Mouse (Mus musculus) limb, embryonic 11.5 days (tissue): ENCODE results near the gene Krt42. TPM values are rescaled to one million over a fixed set of nuclear protein-coding genes. Genes with fewer than 3 reads are reported as not detected.
A peak's percentile ranks its signal among the peaks of the same experiment; 100 is the strongest.

Experiments used
- ATAC-seq: fragments of 200-750 bp; cut with Nextera tagmentation; 2 replicates; pipeline ENCODE4 v1.8.0; 2017; ENCODE audit warnings: low read depth; ENCODE audit not compliant: insufficient number of reproducible peaks, low FRiP score, low TSS enrichment
- DNase-seq: peaks from one replicate; pipeline ENCODE4 v3.0.0-alpha.2; 2015; ENCODE audit warnings: low spot score
- H3K27ac ChIP-seq: fragments of 300-500 bp; sonication (generic); replicated peaks from 2 replicates; pipeline ENCODE4 v1.5.1; 2014; ENCODE audit warnings: low read depth, mild to moderate bottlenecking, low read length
- H3K27me3 ChIP-seq: fragments of 300-500 bp; sonication (generic); 2 replicates; pipeline ENCODE4 v1.6.1; 2014; ENCODE audit warnings: mild to moderate bottlenecking, low read length, mixed read lengths; ENCODE audit not compliant: control insufficient read depth, insufficient read depth
- H3K36me3 ChIP-seq: fragments of 300-500 bp; sonication (generic); 2 replicates; pipeline ENCODE4 v1.6.1; 2014; ENCODE audit warnings: mild to moderate bottlenecking, low read length, moderate library complexity, mixed read lengths; ENCODE audit not compliant: control insufficient read depth, insufficient read depth
- H3K4me1 ChIP-seq: fragments of 300-500 bp; sonication (generic); 2 replicates; pipeline ENCODE4 v1.6.1; 2014; ENCODE audit warnings: low read length, mixed read lengths; ENCODE audit not compliant: control insufficient read depth, insufficient read depth
- H3K4me2 ChIP-seq: fragments of 300-500 bp; sonication (generic); 2 replicates; pipeline ENCODE4 v1.6.1; 2014; ENCODE audit warnings: low read depth, mild to moderate bottlenecking, moderate library complexity; ENCODE audit not compliant: severe bottlenecking
- H3K4me3 ChIP-seq: fragments of 300-500 bp; sonication (generic); 2 replicates; pipeline ENCODE4 v1.5.1; 2014; ENCODE audit warnings: low read depth, low read length
- H3K9ac ChIP-seq: fragments of 300-500 bp; sonication (generic); 2 replicates; pipeline ENCODE4 v1.6.1; 2014; ENCODE audit warnings: mild to moderate bottlenecking, low read length
- H3K9me3 ChIP-seq: fragments of 300-500 bp; sonication (generic); 2 replicates; pipeline ENCODE4 v1.6.1; 2016; ENCODE audit warnings: low read length; ENCODE audit not compliant: control insufficient read depth
- WGBS: fragments of 180-500 bp; shearing (Covaris S2); extraction: QIAGEN DNeasy Blood & Tissue Kit; methylation state at CpG from one replicate; pipeline ENCODE4 v1.1.7; 2014; 5-methylcytosine and 5-hydroxymethylcytosine counted together
- polyA plus RNA-seq: library from polyadenylated mRNA; unstranded; fragments of >200 nt; fragmentation: Nextera tagmentation; extraction: Ambion mirVana; gene quantifications from 2 replicates; pipeline ENCODE4 v1.2.1, GENCODE M21; 2014

Krt42 gene
- polyA plus RNA-seq, 1 experiment from 2014 or later = 0.09 TPM

GRCm38 (mm10) chr11:100287024-100287423 is 17.4 kb upstream of the Krt42 start:
- H3K9me3 ChIP-seq = no peaks in the 10 kb centered on the region
- WGBS = 37% methylated on average over 10 of the region's 10 CpGs
- no peaks in the 10 kb centered on the region for H3K4me1 ChIP-seq
- H3K4me3 ChIP-seq = no peak overlapping the region
- no peaks in the 10 kb centered on the region for H3K36me3 ChIP-seq
- no peak for ATAC-seq
- H3K27me3 ChIP-seq = no peaks in the 10 kb centered on the region
- no peak for DNase-seq
- no peak overlapping the region for H3K9ac ChIP-seq
- H3K27ac ChIP-seq = no peak overlapping the region
- no peak overlapping the region for H3K4me2 ChIP-seq

- no peak overlapping the region for H3K4me3 ChIP-seq
- no peak overlapping the region for H3K4me2 ChIP-seq
- H3K36me3 ChIP-seq = no peaks in the 10 kb centered on the region
- no peaks in the 10 kb centered on the region for H3K9me3 ChIP-seq
- no peak overlapping the region for H3K27ac ChIP-seq
- H3K9ac ChIP-seq = no peak overlapping the region; the same call in 1 of the 2 replicates
- DNase-seq (no peak), ATAC-seq (no peak)
- no peaks in the 10 kb centered on the region for H3K27me3 ChIP-seq
- no peaks in the 10 kb centered on the region for H3K4me1 ChIP-seq
- 80% methylated on average over 4 of the region's 4 CpGs for WGBS
Observed at GRCm38 (mm10) chr11:100284988-100285387, 15.3 kb upstream of the Krt42 start.

DNA sequence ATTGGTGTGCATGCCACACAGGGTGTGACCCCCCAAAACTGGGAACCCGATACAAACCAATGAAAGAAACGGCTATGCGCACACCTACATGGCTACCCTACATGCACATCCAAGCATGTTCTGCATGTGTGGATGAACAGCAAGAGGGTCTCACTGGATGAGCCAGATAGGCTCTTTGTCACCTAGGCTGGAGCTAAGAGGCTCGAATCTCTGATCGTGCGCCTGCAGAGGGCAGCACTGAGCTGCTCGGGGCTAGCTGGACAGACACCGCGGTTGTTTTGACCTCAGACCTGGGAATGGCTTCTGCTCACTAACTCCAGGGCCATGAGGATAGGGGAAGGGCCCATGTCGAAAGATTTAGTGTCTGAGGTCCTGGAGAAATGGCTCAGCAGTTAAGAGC is 12.9 kb upstream of the Krt42 start:
- Histone ChIP-seq H3K4me3 (no peak overlapping the region), H3K27me3 (no peaks in the 10 kb centered on the region), H3K9me3 (no peaks in the 10 kb centered on the region), H3K27ac (no peak overlapping the region), H3K4me2 (no peak overlapping the region), H3K9ac (no peak overlapping the region), H3K4me1 (no peaks in the 10 kb centered on the region), H3K36me3 (no peaks in the 10 kb centered on the region)
- WGBS = 21% methylated on average over 10 of the region's 10 CpGs
- ATAC-seq (no peak), DNase-seq (peak; percentile 88)

GRCm38 (mm10) chr11:100281596-100282544 is 12.2 kb upstream of the Krt42 start:
- no peak overlapping the region for H3K4me2 ChIP-seq
- H3K9me3 ChIP-seq = no peaks in the 10 kb centered on the region
- 20% methylated on average over 11 of the region's 11 CpGs for WGBS
- peak; percentile 96 for DNase-seq
- no peak overlapping the region for H3K9ac ChIP-seq
- no peaks in the 10 kb centered on the region for H3K27me3 ChIP-seq
- H3K36me3 ChIP-seq = no peaks in the 10 kb centered on the region
- no peaks in the 10 kb centered on the region for H3K4me1 ChIP-seq
- H3K4me3 ChIP-seq = no peak overlapping the region
- no peak for ATAC-seq
- H3K27ac ChIP-seq = no peak overlapping the region

DNA sequence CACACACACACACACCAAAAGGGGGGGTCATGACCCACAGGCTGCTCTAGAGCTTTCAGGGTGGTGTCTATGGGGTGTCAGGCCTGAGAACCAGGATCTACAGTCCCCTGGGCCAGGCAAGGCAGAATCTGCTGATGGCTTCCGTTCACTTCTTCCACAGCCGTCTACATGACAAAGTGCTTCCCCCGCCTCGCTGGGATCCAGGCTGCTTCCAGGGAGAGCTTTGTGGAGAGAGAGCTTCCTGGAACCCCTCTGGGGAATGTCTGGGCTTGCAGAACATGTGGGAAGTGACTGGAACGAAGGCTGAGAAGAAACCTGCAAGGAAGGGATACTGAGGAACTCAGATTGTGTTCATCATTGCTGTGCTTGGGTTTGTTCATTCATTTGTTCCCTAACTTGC is 9.1 kb upstream of the Krt42 start:
- Histone ChIP-seq H3K27me3 (no peaks in the 10 kb centered on the region), H3K4me3 (no peak overlapping the region), H3K9ac (no peak overlapping the region), H3K9me3 (no peaks in the 10 kb centered on the region), H3K4me1 (no peaks in the 10 kb centered on the region), H3K4me2 (no peak overlapping the region), H3K36me3 (no peaks in the 10 kb centered on the region), H3K27ac (no peak overlapping the region)
- WGBS = 55% methylated on average over 5 of the region's 5 CpGs
- no peak for DNase-seq
- ATAC-seq = no peak

DNA sequence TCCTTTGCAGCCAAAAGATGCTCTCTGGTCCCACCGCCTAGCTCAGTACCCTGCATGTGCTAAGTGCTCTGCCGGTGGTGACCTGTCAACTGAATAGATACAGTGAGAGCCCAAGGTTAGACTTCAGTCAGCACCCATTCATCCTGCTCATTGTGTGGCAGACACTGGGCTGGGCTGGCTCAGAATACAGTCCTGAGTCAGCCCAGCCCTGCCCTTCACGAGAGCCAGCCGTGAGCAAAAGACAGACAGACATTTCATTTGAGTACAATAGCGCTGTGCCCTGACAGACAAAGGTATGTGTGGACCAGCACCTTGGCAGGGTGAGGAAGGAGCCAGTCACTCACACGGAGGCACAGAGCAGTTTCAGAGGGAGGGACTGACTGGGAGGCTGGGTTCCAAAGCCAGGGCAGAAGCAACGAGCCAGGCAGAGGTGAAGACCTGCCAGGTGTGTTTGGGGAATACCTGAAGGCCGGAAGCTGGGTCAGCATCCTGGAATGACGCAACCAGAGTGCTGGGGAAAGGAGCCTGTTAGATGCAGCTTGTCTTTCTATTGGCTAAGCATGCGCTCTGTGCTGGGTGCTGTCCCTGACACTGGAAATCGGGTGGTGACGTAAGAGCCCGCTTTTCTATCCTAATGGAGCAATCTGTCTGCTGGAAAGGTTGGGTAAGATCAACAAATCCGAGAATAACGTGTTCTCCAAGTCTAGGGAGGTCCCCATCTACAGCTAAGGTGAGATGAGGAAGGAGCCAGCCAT is 8.2 kb upstream of the Krt42 start:
- no peak overlapping the region for H3K27ac ChIP-seq
- no peaks in the 10 kb centered on the region for H3K27me3 ChIP-seq
- ATAC-seq = no peak
- no peak overlapping the region for H3K4me2 ChIP-seq
- no peak for DNase-seq
- H3K36me3 ChIP-seq = no peaks in the 10 kb centered on the region
- no peak overlapping the region for H3K4me3 ChIP-seq
- 74% methylated on average over 15 of the region's 15 CpGs for WGBS
- H3K9ac ChIP-seq = no peak overlapping the region
- no peaks in the 10 kb centered on the region for H3K9me3 ChIP-seq
- H3K4me1 ChIP-seq = no peaks in the 10 kb centered on the region

DNA sequence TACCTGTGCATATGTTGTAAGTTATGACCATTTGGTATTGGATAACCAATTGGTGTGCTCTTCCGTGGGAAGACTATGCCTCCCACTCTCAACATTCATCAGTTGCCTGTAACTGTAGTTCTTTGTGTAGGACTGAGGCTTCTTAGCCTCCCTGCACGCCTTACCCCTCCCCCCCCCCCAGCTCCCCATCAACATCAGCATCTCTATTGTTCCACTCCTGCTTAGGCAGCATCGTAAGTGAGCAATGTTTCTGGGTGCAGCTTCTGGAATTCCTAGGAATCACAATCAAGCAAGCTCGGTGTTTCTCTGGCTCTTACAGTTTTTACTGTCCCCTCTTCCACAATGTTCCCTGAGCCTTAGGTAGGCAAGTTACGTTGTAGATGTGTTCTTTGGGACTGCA is 5.8 kb upstream of the Krt42 start:
- no peak for DNase-seq
- 74% methylated on average over 5 of the region's 5 CpGs for whole genome bisulfite sequencing

GRCm38 (mm10) chr11:100274719-100275118 is 5.0 kb upstream of the Krt42 start:
- DNase-seq (no peak), ATAC-seq (no peak)
- Histone ChIP-seq H3K27me3 (no peaks in the 10 kb centered on the region), H3K4me2 (no peak overlapping the region), H3K4me3 (no peak overlapping the region), H3K4me1 (no peaks in the 10 kb centered on the region), H3K36me3 (no peaks in the 10 kb centered on the region), H3K27ac (no peak overlapping the region), H3K9me3 (no peaks in the 10 kb centered on the region), H3K9ac (no peak overlapping the region)
- WGBS = 71% methylated on average over 7 of the region's 7 CpGs

More for the DNA sequence above, 5.8 kb upstream of the Krt42 start:
- no peaks in the 10 kb centered on the region for H3K9me3 ChIP-seq
- H3K4me1 ChIP-seq = no peaks in the 10 kb centered on the region
- no peak overlapping the region for H3K4me3 ChIP-seq
- H3K4me2 ChIP-seq = no peak overlapping the region
- no peak overlapping the region for H3K9ac ChIP-seq
- ATAC-seq = no peak
- H3K27me3 ChIP-seq = no peaks in the 10 kb centered on the region
- no peak overlapping the region for H3K27ac ChIP-seq
- H3K36me3 ChIP-seq = no peaks in the 10 kb centered on the region
